Mouse (Mus musculus) liver, postnatal 0 days (tissue): ENCODE results near the gene Ino80b. TPM values are rescaled to one million over a fixed set of nuclear protein-coding genes. Genes with fewer than 3 reads are reported as not detected.
A peak's percentile ranks its signal among the peaks of the same experiment; 100 is the strongest.

Experiments
- ATAC-seq: fragments of 200-750 bp; cut with Nextera tagmentation; 2 replicates; pipeline ENCODE4 v1.8.0; 2017; ENCODE audit warnings: mild to moderate bottlenecking, moderate library complexity
- DNase-seq: peaks from one replicate; pipeline ENCODE4 v3.0.0-alpha.2; 2016
- H3K27ac ChIP-seq: fragments of 300-500 bp; sonication (generic); 2 replicates; pipeline ENCODE4 v1.5.1; 2014; ENCODE audit warnings: antibody characterized with exemption, moderate library complexity, mild to moderate bottlenecking, low read depth
- H3K27me3 ChIP-seq: fragments of 300-500 bp; sonication (generic); 2 replicates; pipeline ENCODE4 v1.6.1; 2014; ENCODE audit warnings: low read length, control low read depth, mixed read lengths; ENCODE audit not compliant: insufficient read depth
- H3K36me3 ChIP-seq: fragments of 300-500 bp; sonication (generic); replicated peaks from 2 replicates; pipeline ENCODE4 v1.6.1; 2014; ENCODE audit warnings: mild to moderate bottlenecking, control low read depth, low read length, moderate library complexity, mixed read lengths; ENCODE audit not compliant: insufficient read depth
- H3K4me1 ChIP-seq: fragments of 300-500 bp; sonication (generic); 2 replicates; pipeline ENCODE4 v1.6.1; 2014; ENCODE audit warnings: antibody characterized with exemption, mild to moderate bottlenecking, control low read depth; ENCODE audit not compliant: insufficient read depth
- H3K4me2 ChIP-seq: fragments of 300-500 bp; sonication (generic); 2 replicates; pipeline ENCODE4 v1.6.1; 2014; ENCODE audit warnings: low read depth, mild to moderate bottlenecking, low read length, moderate library complexity, mixed read lengths
- H3K4me3 ChIP-seq: fragments of 300-500 bp; sonication (generic); 2 replicates; pipeline ENCODE4 v1.5.1; 2014; ENCODE audit warnings: low read depth, low read length
- H3K9ac ChIP-seq: fragments of 300-500 bp; sonication (generic); replicated peaks from 2 replicates; pipeline ENCODE4 v1.6.1; 2014; ENCODE audit warnings: mild to moderate bottlenecking, moderate library complexity
- H3K9me3 ChIP-seq: fragments of 300-500 bp; sonication (generic); 2 replicates; pipeline ENCODE4 v1.6.1; 2016; ENCODE audit warnings: mild to moderate bottlenecking, control low read depth, low read length, mixed read lengths
- CTCF ChIP-seq: sonication (generic); IDR thresholded peaks from 2 replicates; pipeline ENCODE4 v1.5.1; 2016; ENCODE audit warnings: antibody characterized with exemption, low read depth
- EP300 ChIP-seq: IDR thresholded peaks from 2 replicates; pipeline ENCODE4 v1.6.1; 2016; ENCODE audit warnings: antibody characterized with exemption, low read depth, mild to moderate bottlenecking
- WGBS: fragments of 180-500 bp; shearing (Covaris S2); extraction: QIAGEN DNeasy Blood & Tissue Kit; methylation state at CpG from one replicate; pipeline ENCODE4 v1.1.7; 2014; ENCODE audit not compliant: insufficient replicate concordance; 5-methylcytosine and 5-hydroxymethylcytosine counted together
- polyA plus RNA-seq: library from polyadenylated mRNA; unstranded; fragments of >200 nt; fragmentation: Nextera tagmentation; extraction: Ambion mirVana; gene quantifications from 2 replicates; pipeline ENCODE4 v1.2.1, GENCODE M21; 2015

Gene Ino80b
- polyA plus RNA-seq, 1 experiment from 2014 or later = 5.1 TPM

GRCm38 (mm10) chr6:83132176-83132919, 7.1 kb upstream of the Ino80b start:
- WGBS = 51% methylated on average over 9 of the region's 9 CpGs
- TF ChIP-seq CTCF (no peak), EP300 (no peak)
- H3K9me3 ChIP-seq = no peaks in the 10 kb centered on the region
- no peaks in the 10 kb centered on the region for H3K27me3 ChIP-seq
- no peak overlapping the region for H3K9ac ChIP-seq
- peak overlapping the region; percentile 88 for H3K27ac ChIP-seq
- no peaks in the 10 kb centered on the region for H3K36me3 ChIP-seq
- ATAC-seq (peak; percentile 48), DNase-seq (peak; percentile 11)
- no peak overlapping the region for H3K4me3 ChIP-seq
- peak overlapping the region; percentile 30; the same call in 1 of the 2 replicates for H3K4me2 ChIP-seq
- H3K4me1 ChIP-seq = peaks cover 28% of the 10 kb centered on the region

- ATAC-seq (peak; percentile 90), DNase-seq (peak; percentile 49)
- H3K27me3 ChIP-seq = no peaks in the 10 kb centered on the region
- H3K27ac ChIP-seq = peak overlapping the region; percentile 88
- TF ChIP-seq EP300 (peak; percentile 46; the same call in 1 of the 2 replicates), CTCF (no peak)
- H3K9ac ChIP-seq = peak overlapping the region; percentile 3
- 36% methylated on average over 6 of the region's 6 CpGs for WGBS
- no peaks in the 10 kb centered on the region for H3K36me3 ChIP-seq
- no peaks in the 10 kb centered on the region for H3K9me3 ChIP-seq
- H3K4me1 ChIP-seq = peaks cover 26% of the 10 kb centered on the region
- peak overlapping the region; percentile 30; the same call in 1 of the 2 replicates for H3K4me2 ChIP-seq
- no peak overlapping the region for H3K4me3 ChIP-seq
Observed at GRCm38 (mm10) chr6:83131469-83132034, 6.3 kb upstream of the Ino80b start.

GRCm38 (mm10) chr6:83127419-83127818, 2.2 kb upstream of the Ino80b start:
- ATAC-seq (no peak), DNase-seq (no peak)
- H3K9me3 ChIP-seq = no peaks in the 10 kb centered on the region
- H3K4me2 ChIP-seq = no peak overlapping the region
- peak; percentile 58 for TF ChIP-seq CTCF
- TF ChIP-seq EP300 = no peak
- H3K4me1 ChIP-seq = peaks cover 27% of the 10 kb centered on the region
- H3K9ac ChIP-seq = no peak overlapping the region
- no peak overlapping the region for H3K27ac ChIP-seq
- H3K4me3 ChIP-seq = no peak overlapping the region
- H3K27me3 ChIP-seq = no peaks in the 10 kb centered on the region
- 83% methylated on average over 5 of the region's 5 CpGs for WGBS
- H3K36me3 ChIP-seq = 0 out of 2 replicates have a peak, but pooled peaks cover 3% of the 10 kb centered on the region

- WGBS = under 1% methylated on average over 30 of the region's 30 CpGs
Observed at GRCm38 (mm10) chr6:83124851-83125312, 349 bp downstream of the Ino80b start.

GRCm38 (mm10) chr6:83122961-83123360, 2.3 kb downstream of the Ino80b start:
- Histone ChIP-seq H3K27me3 (no peaks in the 10 kb centered on the region), H3K27ac (no peak overlapping the region), H3K9ac (no peak overlapping the region), H3K4me3 (no peak overlapping the region), H3K36me3 (peaks cover 8% of the 10 kb centered on the region), H3K4me2 (peak overlapping the region; percentile 85), H3K9me3 (no peaks in the 10 kb centered on the region), H3K4me1 (peaks cover 40% of the 10 kb centered on the region)
- DNase-seq = no peak
- WGBS = 94% methylated on average over 5 of the region's 5 CpGs
- no peak for ATAC-seq
- TF ChIP-seq CTCF (no peak), EP300 (no peak)

More at GRCm38 (mm10) chr6:83124851-83125312, 349 bp downstream of the Ino80b start:
- peak; percentile 92 for DNase-seq
- no peaks in the 10 kb centered on the region for H3K9me3 ChIP-seq
- peak overlapping the region; percentile 65 for H3K27ac ChIP-seq
- H3K27me3 ChIP-seq = no peaks in the 10 kb centered on the region
- TF ChIP-seq EP300 (peak; percentile 82), CTCF (no peak)
- H3K4me1 ChIP-seq = peaks cover 37% of the 10 kb centered on the region
- H3K9ac ChIP-seq = peak overlapping the region; percentile 74
- H3K4me2 ChIP-seq = peak overlapping the region; percentile 97
- peak; percentile 20 for ATAC-seq
- peak overlapping the region; percentile 76 for H3K4me3 ChIP-seq
- H3K36me3 ChIP-seq = 0 out of 2 replicates have a peak, but pooled peaks cover 3% of the 10 kb centered on the region
